Mouse (Mus musculus) hindbrain, embryonic 10.5 days (tissue): ENCODE data around the gene Hs3st5. TPM values are rescaled to one million over a fixed set of nuclear protein-coding genes. Genes with fewer than 3 reads are reported as not detected.

ENCODE experiments used
- DNase-seq: peaks from one replicate; pipeline ENCODE4 v3.0.0-alpha.2; 2017; ENCODE audit warnings: low spot score
- H3K27ac ChIP-seq: fragments of 300-500 bp; sonication (generic); 2 replicates; pipeline ENCODE4 v1.5.1; 2016; ENCODE audit warnings: mild to moderate bottlenecking, moderate library complexity
- H3K27me3 ChIP-seq: fragments of 300-500 bp; sonication (generic); 2 replicates; pipeline ENCODE4 v1.6.1; 2016; ENCODE audit warnings: mild to moderate bottlenecking; ENCODE audit not compliant: poor library complexity, insufficient read depth, severe bottlenecking
- H3K36me3 ChIP-seq: fragments of 300-500 bp; sonication (generic); 2 replicates; pipeline ENCODE4 v1.6.1; 2016; ENCODE audit warnings: mild to moderate bottlenecking, moderate library complexity
- H3K4me1 ChIP-seq: fragments of 300-500 bp; sonication (generic); replicated peaks from 2 replicates; pipeline ENCODE4 v1.6.1; 2016; ENCODE audit warnings: mild to moderate bottlenecking
- H3K4me3 ChIP-seq: fragments of 300-500 bp; sonication (generic); 2 replicates; pipeline ENCODE4 v1.5.1; 2016; ENCODE audit warnings: mild to moderate bottlenecking, moderate library complexity
- H3K9me3 ChIP-seq: fragments of 300-500 bp; sonication (generic); 2 replicates; pipeline ENCODE4 v1.6.1; 2016; ENCODE audit warnings: mild to moderate bottlenecking, moderate library complexity
- WGBS: fragments of 180-500 bp; shearing (Covaris S2); methylation state at CpG from one replicate; pipeline ENCODE4 v1.1.7; 2016; 5-methylcytosine and 5-hydroxymethylcytosine counted together
- polyA plus RNA-seq: library from polyadenylated mRNA; unstranded; fragments of >200 nt; fragmentation: Nextera tagmentation; extraction: Ambion mirVana; gene quantifications from 2 replicates; pipeline ENCODE4 v1.2.1, GENCODE M21; 2016

Hs3st5 gene
- polyA plus RNA-seq, 1 experiment from 2014 or later: 3.2 TPM

- WGBS: 19% methylated on average over 5 of the region's 5 CpGs
- Histone ChIP-seq H3K9me3 (no peaks in the 10 kb centered on the region), H3K27me3 (no peaks in the 10 kb centered on the region), H3K4me3 (no peak overlapping the region), H3K4me1 (no peaks in the 10 kb centered on the region), H3K27ac (no peak overlapping the region), H3K36me3 (no peaks in the 10 kb centered on the region)
- peak; percentile 19 for DNase-seq
These were observed 327.6 kb downstream of the Hs3st5 start for GRCm38 (mm10) chr10:36834224-36834623.

GRCm38 (mm10) chr10:36835836-36836516 lies 329.4 kb downstream of the Hs3st5 start:
- no peaks in the 10 kb centered on the region for H3K4me1 ChIP-seq
- H3K36me3 ChIP-seq: no peaks in the 10 kb centered on the region
- no peak overlapping the region for H3K27ac ChIP-seq
- no peaks in the 10 kb centered on the region for H3K27me3 ChIP-seq
- H3K4me3 ChIP-seq: no peak overlapping the region
- 89% methylated on average over 5 of the region's 5 CpGs for WGBS
- DNase-seq: no peak
- no peaks in the 10 kb centered on the region for H3K9me3 ChIP-seq

GRCm38 (mm10) chr10:36850231-36850630 lies 343.6 kb downstream of the Hs3st5 start:
- 88% methylated on average over 3 of the region's 3 CpGs for WGBS
- H3K36me3 ChIP-seq: no peaks in the 10 kb centered on the region
- no peak overlapping the region for H3K4me3 ChIP-seq
- no peaks in the 10 kb centered on the region for H3K27me3 ChIP-seq
- H3K9me3 ChIP-seq: no peaks in the 10 kb centered on the region
- no peak for DNase-seq
- no peaks in the 10 kb centered on the region for H3K4me1 ChIP-seq
- H3K27ac ChIP-seq: no peak overlapping the region

GRCm38 (mm10) chr10:36862127-36862895 lies 355.7 kb downstream of the Hs3st5 start:
- Histone ChIP-seq H3K27ac (no peak overlapping the region), H3K4me3 (no peak overlapping the region), H3K9me3 (no peaks in the 10 kb centered on the region), H3K36me3 (no peaks in the 10 kb centered on the region), H3K4me1 (no peaks in the 10 kb centered on the region), H3K27me3 (no peaks in the 10 kb centered on the region)
- no peak for DNase-seq
- 82% methylated on average over 2 of the region's 2 CpGs for WGBS
